Mouse (Mus musculus) midbrain, embryonic 10.5 days (tissue): ENCODE results near the gene Fam114a1. TPM values are rescaled to one million over a fixed set of nuclear protein-coding genes. Genes with fewer than 3 reads are reported as not detected.

ENCODE experiments used
- DNase-seq: peaks from one replicate; pipeline ENCODE4 v3.0.0-alpha.2; 2017; ENCODE audit warnings: low spot score
- H3K27ac ChIP-seq: fragments of 300-500 bp; sonication (generic); replicated peaks from 2 replicates; pipeline ENCODE4 v1.5.1; 2016; ENCODE audit warnings: mild to moderate bottlenecking
- H3K27me3 ChIP-seq: fragments of 300-500 bp; sonication (generic); 2 replicates; pipeline ENCODE4 v1.6.1; 2016; ENCODE audit warnings: low read depth, mild to moderate bottlenecking; ENCODE audit not compliant: poor library complexity, severe bottlenecking
- H3K36me3 ChIP-seq: fragments of 300-500 bp; sonication (generic); 2 replicates; pipeline ENCODE4 v1.6.1; 2016; ENCODE audit warnings: mild to moderate bottlenecking, moderate library complexity
- H3K4me1 ChIP-seq: fragments of 300-500 bp; sonication (generic); 2 replicates; pipeline ENCODE4 v1.6.1; 2016
- H3K4me3 ChIP-seq: fragments of 300-500 bp; sonication (generic); 2 replicates; pipeline ENCODE4 v1.5.1; 2016; ENCODE audit warnings: mild to moderate bottlenecking, moderate library complexity
- H3K9me3 ChIP-seq: fragments of 300-500 bp; sonication (generic); replicated peaks from 2 replicates; pipeline ENCODE4 v1.6.1; 2016; ENCODE audit warnings: mild to moderate bottlenecking
- WGBS: fragments of 180-500 bp; shearing (Covaris S2); methylation state at CpG from one replicate; pipeline ENCODE4 v1.1.7; 2016; 5-methylcytosine and 5-hydroxymethylcytosine counted together
- polyA plus RNA-seq: library from polyadenylated mRNA; unstranded; fragments of >200 nt; fragmentation: Nextera tagmentation; extraction: Ambion mirVana; gene quantifications from 2 replicates; pipeline ENCODE4 v1.2.1, GENCODE M21; 2016

The Fam114a1 gene
- polyA plus RNA-seq, 1 experiment from 2014 or later: 16.8 TPM

- Histone ChIP-seq H3K4me1 (peaks cover 13% of the 10 kb centered on the region), H3K4me3 (no peak overlapping the region), H3K9me3 (no peaks in the 10 kb centered on the region), H3K36me3 (no peaks in the 10 kb centered on the region), H3K27ac (no peak overlapping the region), H3K27me3 (no peaks in the 10 kb centered on the region)
- no peak for DNase-seq
- WGBS: 79% methylated on average over 6 of the region's 6 CpGs
These were observed 75.9 kb downstream of the Fam114a1 start for GRCm38 (mm10) chr5:65045642-65046370.

- Histone ChIP-seq H3K27ac (no peak overlapping the region), H3K36me3 (no peaks in the 10 kb centered on the region), H3K27me3 (no peaks in the 10 kb centered on the region), H3K4me1 (peaks cover 13% of the 10 kb centered on the region), H3K9me3 (no peaks in the 10 kb centered on the region), H3K4me3 (no peak overlapping the region)
- no peak for DNase-seq
- WGBS: 67% methylated on average over 12 of the region's 12 CpGs
These were observed 76.8 kb downstream of the Fam114a1 start for GRCm38 (mm10) chr5:65046442-65047284.

GRCm38 (mm10) chr5:65047285-65047855 lies 77.5 kb downstream of the Fam114a1 start:
- no peak for DNase-seq
- H3K36me3 ChIP-seq: no peaks in the 10 kb centered on the region
- no peaks in the 10 kb centered on the region for H3K9me3 ChIP-seq
- H3K27me3 ChIP-seq: no peaks in the 10 kb centered on the region
- H3K27ac ChIP-seq: no peak overlapping the region
- 66% methylated on average over 12 of the region's 12 CpGs for WGBS
- H3K4me1 ChIP-seq: peaks cover 13% of the 10 kb centered on the region
- no peak overlapping the region for H3K4me3 ChIP-seq

DNA sequence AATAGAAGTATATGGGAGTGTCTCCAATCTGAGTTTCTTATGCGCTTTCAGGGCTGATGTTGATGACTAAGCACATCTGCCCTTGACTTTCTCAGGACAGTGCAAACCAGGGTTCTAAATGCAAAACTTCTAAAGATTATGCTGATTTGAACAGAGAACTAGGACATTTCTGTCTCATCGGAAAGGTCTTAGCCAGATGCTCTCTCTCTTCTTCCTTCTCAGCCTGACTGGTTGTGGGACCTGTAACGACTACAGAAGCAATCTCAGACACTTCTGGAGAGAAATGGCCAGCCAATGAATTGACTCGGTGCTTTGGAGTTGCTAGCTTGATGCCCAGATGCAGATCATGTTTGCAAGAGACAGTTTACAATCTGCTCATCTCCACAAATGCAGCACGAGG lies 80.0 kb downstream of the Fam114a1 start:
- no peak for DNase-seq
- no peak overlapping the region for H3K27ac ChIP-seq
- H3K36me3 ChIP-seq: no peaks in the 10 kb centered on the region
- peaks cover 13% of the 10 kb centered on the region for H3K4me1 ChIP-seq
- H3K9me3 ChIP-seq: no peaks in the 10 kb centered on the region
- no peak overlapping the region for H3K4me3 ChIP-seq
- 79% methylated on average over 5 of the region's 5 CpGs for WGBS
- H3K27me3 ChIP-seq: no peaks in the 10 kb centered on the region

DNA sequence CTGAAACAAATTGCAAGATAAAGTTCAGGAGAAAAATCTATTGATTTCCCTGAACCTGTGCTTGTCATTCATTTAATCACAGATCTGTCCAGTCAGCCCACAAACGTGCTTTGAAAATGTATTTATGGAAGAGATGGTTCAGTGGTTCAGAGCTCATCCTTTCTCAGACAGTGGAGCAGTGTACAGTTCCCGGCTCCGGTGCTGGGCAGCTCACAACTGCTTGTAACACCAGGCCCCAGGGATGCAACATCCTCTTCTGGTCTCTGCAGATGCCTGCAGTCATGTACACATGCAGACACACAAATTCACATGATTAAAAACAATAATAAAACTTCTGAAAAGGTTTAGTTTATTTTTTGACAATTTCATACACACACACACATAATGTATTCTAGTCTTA lies 81.6 kb downstream of the Fam114a1 start:
- 86% methylated on average over 3 of the region's 3 CpGs for WGBS
- H3K4me3 ChIP-seq: no peak overlapping the region
- DNase-seq: no peak
- H3K4me1 ChIP-seq: peaks cover 12% of the 10 kb centered on the region
- no peaks in the 10 kb centered on the region for H3K36me3 ChIP-seq
- H3K9me3 ChIP-seq: no peaks in the 10 kb centered on the region
- H3K27ac ChIP-seq: no peak overlapping the region
- H3K27me3 ChIP-seq: no peaks in the 10 kb centered on the region

GRCm38 (mm10) chr5:65057596-65057995 lies 87.7 kb downstream of the Fam114a1 start:
- H3K27me3 ChIP-seq: no peaks in the 10 kb centered on the region
- no peak for DNase-seq
- no peak overlapping the region for H3K4me3 ChIP-seq
- no peaks in the 10 kb centered on the region for H3K36me3 ChIP-seq
- no peak overlapping the region for H3K27ac ChIP-seq
- 93% methylated on average over 6 of the region's 6 CpGs for WGBS
- H3K4me1 ChIP-seq: no peaks in the 10 kb centered on the region
- H3K9me3 ChIP-seq: no peaks in the 10 kb centered on the region

DNA sequence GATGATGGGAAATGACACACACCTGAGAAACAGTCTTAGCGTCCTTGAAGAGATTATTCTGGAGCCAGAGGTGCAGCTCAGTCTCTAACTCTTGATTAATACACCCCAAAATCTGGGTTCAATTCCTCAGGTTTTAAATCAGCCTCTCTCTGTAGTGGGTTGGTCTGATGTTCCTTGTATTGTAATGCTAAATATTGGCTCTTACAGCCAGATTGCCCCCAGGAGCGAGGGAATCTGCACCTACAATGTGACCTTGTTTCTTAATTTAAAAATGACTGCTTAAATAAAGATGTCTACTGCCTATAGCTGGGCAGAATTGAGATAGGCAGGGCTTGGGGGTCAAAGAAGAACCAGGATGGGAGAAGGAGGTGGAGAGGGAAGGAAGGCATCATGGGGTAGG lies 89.9 kb downstream of the Fam114a1 start:
- no peaks in the 10 kb centered on the region for H3K36me3 ChIP-seq
- H3K27ac ChIP-seq: no peak overlapping the region
- 76% methylated on average over 2 of the region's 2 CpGs for WGBS
- H3K27me3 ChIP-seq: no peaks in the 10 kb centered on the region
- H3K4me1 ChIP-seq: no peaks in the 10 kb centered on the region
- no peak for DNase-seq
- H3K4me3 ChIP-seq: no peak overlapping the region
- no peaks in the 10 kb centered on the region for H3K9me3 ChIP-seq

DNA sequence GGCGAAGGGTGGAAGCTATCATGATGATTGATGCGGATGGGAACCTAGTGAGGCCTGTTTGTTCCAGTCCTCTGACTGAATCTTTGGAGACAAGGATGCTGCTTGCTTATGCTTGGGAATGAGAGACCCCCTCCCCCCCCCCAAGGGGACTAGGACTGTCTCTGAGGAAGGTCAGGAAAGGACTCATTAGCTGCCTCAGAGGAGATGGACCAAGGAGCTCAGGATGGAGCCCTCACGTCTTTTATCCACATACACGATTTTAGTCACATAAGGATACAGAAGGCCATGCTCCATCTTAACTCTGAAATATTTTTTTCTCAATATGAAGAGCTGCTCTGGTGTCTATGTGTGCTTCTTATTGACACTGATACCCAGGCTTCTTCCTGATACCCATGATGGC lies 92.4 kb downstream of the Fam114a1 start:
- Histone ChIP-seq H3K9me3 (no peaks in the 10 kb centered on the region), H3K4me3 (no peak overlapping the region), H3K4me1 (no peaks in the 10 kb centered on the region), H3K36me3 (no peaks in the 10 kb centered on the region), H3K27ac (no peak overlapping the region), H3K27me3 (no peaks in the 10 kb centered on the region)
- no peak for DNase-seq
- WGBS: 92% methylated on average over 4 of the region's 4 CpGs

DNA sequence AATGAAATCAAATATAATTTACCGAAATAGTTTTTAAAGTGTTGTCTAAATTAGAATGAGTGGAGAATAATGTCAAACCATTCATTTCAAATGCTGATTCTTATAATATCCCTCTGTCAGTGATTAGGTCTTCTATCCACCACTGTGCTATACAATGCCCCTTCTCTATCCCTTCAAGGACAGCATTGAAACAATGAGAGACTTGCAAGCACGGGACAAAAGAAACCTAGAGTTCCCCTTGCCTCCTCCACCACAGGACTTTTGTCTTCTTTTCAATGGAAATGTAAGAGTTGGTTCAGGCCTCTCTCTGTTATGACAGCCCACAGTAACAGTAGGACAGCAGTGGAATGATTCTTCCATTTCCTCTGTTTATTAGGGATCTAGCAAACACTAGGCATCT lies 93.4 kb downstream of the Fam114a1 start:
- 68% methylated on average over 2 of the region's 2 CpGs for WGBS
- Histone ChIP-seq H3K9me3 (no peaks in the 10 kb centered on the region), H3K36me3 (no peaks in the 10 kb centered on the region), H3K27ac (no peak overlapping the region), H3K4me3 (no peak overlapping the region), H3K4me1 (no peaks in the 10 kb centered on the region), H3K27me3 (no peaks in the 10 kb centered on the region)
- no peak for DNase-seq

GRCm38 (mm10) chr5:65068166-65068565 lies 98.3 kb downstream of the Fam114a1 start:
- WGBS: 92% methylated on average over 6 of the region's 6 CpGs

DNA sequence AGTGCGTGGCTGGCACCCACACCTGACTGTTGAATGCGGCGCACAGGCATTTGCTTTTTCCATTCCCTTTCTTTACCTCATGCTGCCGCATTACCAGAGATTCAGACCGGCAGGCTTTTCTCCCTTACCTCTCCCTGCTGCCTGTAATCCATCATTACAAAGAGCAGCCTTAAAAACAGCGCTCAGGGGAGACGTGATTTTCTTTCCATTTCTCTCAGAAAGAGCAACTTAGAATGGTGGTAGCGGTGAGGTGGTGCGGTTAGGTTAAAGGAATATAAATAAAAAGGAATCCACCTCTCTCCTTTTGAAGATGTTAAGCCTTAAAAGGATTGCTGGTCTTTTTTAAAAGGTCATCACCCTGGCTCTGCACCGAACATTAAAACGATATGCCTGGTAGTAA lies 100.0 kb downstream of the Fam114a1 start:
- H3K4me1 ChIP-seq: 0 out of 2 replicates have a peak, but pooled peaks cover 5% of the 10 kb centered on the region
- no peaks in the 10 kb centered on the region for H3K9me3 ChIP-seq
- H3K36me3 ChIP-seq: no peaks in the 10 kb centered on the region
- H3K4me3 ChIP-seq: no peak overlapping the region
- H3K27ac ChIP-seq: no peak overlapping the region
- DNase-seq: no peak
- WGBS: 72% methylated on average over 11 of the region's 11 CpGs
- H3K27me3 ChIP-seq: no peaks in the 10 kb centered on the region

More at GRCm38 (mm10) chr5:65068166-65068565, 98.3 kb downstream of the Fam114a1 start:
- DNase-seq: no peak
- H3K27me3 ChIP-seq: no peaks in the 10 kb centered on the region
- H3K4me3 ChIP-seq: no peak overlapping the region
- no peak overlapping the region for H3K27ac ChIP-seq
- H3K4me1 ChIP-seq: 0 out of 2 replicates have a peak, but pooled peaks cover 5% of the 10 kb centered on the region
- H3K9me3 ChIP-seq: no peaks in the 10 kb centered on the region
- no peaks in the 10 kb centered on the region for H3K36me3 ChIP-seq

DNA sequence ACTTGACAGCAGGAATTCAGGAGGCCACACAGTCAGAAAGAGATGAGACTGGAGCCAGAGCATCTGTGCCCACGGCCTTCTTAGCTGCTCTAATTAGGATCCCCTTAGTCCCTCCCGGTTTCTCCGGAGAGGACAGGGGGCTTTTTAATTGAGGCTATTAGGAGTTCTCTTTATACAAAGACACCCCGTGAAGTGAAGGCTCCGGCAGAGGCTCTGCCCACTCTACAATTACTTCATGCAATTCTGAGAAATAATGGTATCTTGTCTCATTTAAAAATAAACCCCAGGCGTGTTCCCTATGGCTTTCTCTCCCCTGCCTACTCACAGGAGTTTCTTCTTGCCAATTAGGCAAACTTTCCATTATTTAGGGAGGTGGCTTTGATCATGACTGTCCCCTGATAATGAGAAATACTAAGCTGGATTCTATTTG lies 101.8 kb downstream of the Fam114a1 start:
- DNase-seq: no peak
- Histone ChIP-seq H3K4me3 (no peak overlapping the region), H3K27ac (no peak overlapping the region), H3K27me3 (no peaks in the 10 kb centered on the region), H3K36me3 (no peaks in the 10 kb centered on the region), H3K4me1 (0 out of 2 replicates have a peak, but pooled peaks cover 5% of the 10 kb centered on the region), H3K9me3 (no peaks in the 10 kb centered on the region)
- 24% methylated on average over 6 of the region's 6 CpGs for WGBS

DNA sequence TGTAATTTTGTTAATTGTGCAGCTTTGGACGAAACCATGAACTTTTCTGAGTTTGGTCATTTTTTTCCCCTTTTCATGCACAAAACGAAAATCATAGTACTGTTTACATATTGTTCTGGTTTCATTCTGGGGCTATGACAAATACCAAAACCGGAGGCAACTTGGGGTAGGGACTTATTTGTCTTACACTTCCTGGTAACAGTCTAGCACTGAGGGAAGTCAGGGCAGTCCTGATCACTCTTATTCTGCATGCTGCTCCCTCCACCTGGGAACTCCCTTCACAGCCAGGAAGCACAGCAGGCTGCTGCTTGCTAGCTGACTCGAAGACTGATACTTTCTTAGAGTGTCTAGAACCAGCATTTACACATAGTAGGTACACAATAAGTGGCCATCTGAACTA lies 103.4 kb downstream of the Fam114a1 start:
- no peak overlapping the region for H3K27ac ChIP-seq
- H3K4me3 ChIP-seq: no peak overlapping the region
- H3K4me1 ChIP-seq: 0 out of 2 replicates have a peak, but pooled peaks cover 5% of the 10 kb centered on the region
- no peaks in the 10 kb centered on the region for H3K9me3 ChIP-seq
- WGBS: 72% methylated on average over 4 of the region's 4 CpGs
- no peaks in the 10 kb centered on the region for H3K36me3 ChIP-seq
- DNase-seq: no peak
- H3K27me3 ChIP-seq: no peaks in the 10 kb centered on the region
